Mouse (Mus musculus): ENCODE measurements at regions not wholly inside any gene's neighbourhood (a gene's known extent, or its start where the extent isn't known, plus 50 kb on each side); places are given as distances from the start of the nearest gene placed in this dataset.

DNA sequence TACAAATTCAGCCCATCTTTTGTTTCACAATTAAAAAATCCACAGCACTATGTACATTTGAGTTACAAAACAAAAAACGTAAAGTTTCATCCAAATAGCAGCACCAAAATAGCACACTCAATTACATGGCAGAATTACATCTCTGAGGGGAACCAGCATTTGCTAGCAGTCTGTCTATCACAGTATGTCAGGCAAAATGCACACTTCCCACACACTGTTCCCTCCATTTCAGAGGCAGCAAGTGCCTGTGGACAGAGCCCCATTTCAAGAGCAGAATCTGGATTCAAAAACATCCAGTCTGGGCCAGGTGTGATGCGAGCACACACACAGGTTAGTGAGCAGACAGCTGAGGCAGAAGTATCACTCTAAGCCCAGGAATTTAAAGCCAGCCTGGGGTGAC is 261.8 kb downstream of the Tex13c3 start:
- no peak for TF ChIP-seq CTCF (IDR thresholded peaks at IDR 0.05; ENCODE audit: insufficient read depth, low read length)
- no peak for TF ChIP-seq POLR2A (IDR thresholded peaks at IDR 0.05; ENCODE audit: borderline replicate concordance, extremely low read depth, low read depth, low read length)
